Mouse (Mus musculus) frontal cortex, postnatal 25 days (tissue): ENCODE data around the gene Mafg.
"Not testable (repeated sequence)": the region's sequence is repeated elsewhere in the genome, so short reads cannot be mapped to it uniquely, and the experiment has no call there.

Source experiments
- DNase-seq, 2 experiments: peaks; one replicate each; pipeline ENCODE4 v3.0.0; 2022; ENCODE audit warnings: low spot score in 2 of 2

Mafg gene

GRCm38 (mm10) chr11:120598283-120598989 is 35.0 kb downstream of the Mafg start, which contains the start of the genes Alyref and Anapc11:
Gene Alyref (minus strand): TSS chr11:120598365.
Gene Anapc11 (plus strand): TSS chr11:120598421.
- peak; percentile 75 to 81 for DNase-seq

- peak in 1 of 2 experiments; percentile 4 for DNase-seq
Measured at GRCm38 (mm10) chr11:120597240-120598235, 35.9 kb downstream of the Mafg start.

- DNase-seq: no peak
Measured at GRCm38 (mm10) chr11:120588531-120588930, 44.9 kb downstream of the Mafg start.

- no peak for DNase-seq
Measured at GRCm38 (mm10) chr11:120583937-120584336, 49.5 kb downstream of the Mafg start.

- not testable (repeated sequence) for DNase-seq
Measured at GRCm38 (mm10) chr11:120582982-120583293, 50.5 kb downstream of the Mafg start.

GRCm38 (mm10) chr11:120582268-120582981 is 51.0 kb downstream of the Mafg start:
- DNase-seq: no peak

GRCm38 (mm10) chr11:120581490-120582267 is 51.7 kb downstream of the Mafg start, which contains the start of gene Arhgdia:
Gene Arhgdia (minus strand): TSS chr11:120581624.
- peak; percentile 81 to 83 for DNase-seq

- DNase-seq: no peak
Measured at GRCm38 (mm10) chr11:120580871-120581331, 52.5 kb downstream of the Mafg start.

- DNase-seq: no peak
Measured at GRCm38 (mm10) chr11:120580190-120580589, 53.2 kb downstream of the Mafg start.

- DNase-seq: peak; percentile 63 to 64
Measured at GRCm38 (mm10) chr11:120579316-120580107, 53.9 kb downstream of the Mafg start.

- no peak for DNase-seq
Measured at GRCm38 (mm10) chr11:120578694-120579243, 54.6 kb downstream of the Mafg start.

GRCm38 (mm10) chr11:120578024-120578693 is 55.2 kb downstream of the Mafg start:
- no peak for DNase-seq

GRCm38 (mm10) chr11:120577211-120578023 is 56.0 kb downstream of the Mafg start:
- DNase-seq: no peak

- DNase-seq: no peak
Measured at GRCm38 (mm10) chr11:120576365-120576981, 56.9 kb downstream of the Mafg start.

- no peak for DNase-seq
Measured at GRCm38 (mm10) chr11:120575940-120576339, 57.5 kb downstream of the Mafg start.
